Mouse (Mus musculus) right cerebral cortex, adult 18-20 months (tissue): ENCODE measurements at regions not wholly inside any gene's neighbourhood (a gene's known extent, or its start where the extent isn't known, plus 50 kb on each side); places are given as distances from the start of the nearest gene placed in this dataset.

Experiments
- DNase-seq: peaks from one replicate; pipeline ENCODE4 v3.0.0; 2022; ENCODE audit warnings: mixed read lengths

GRCm38 (mm10) chr9:111822094-111822493 lies 131.9 kb upstream of the Stac start:
- DNase-seq, result no peak

- DNase-seq, result no peak
Measured at GRCm38 (mm10) chr9:111817461-111817860, 127.3 kb upstream of the Stac start.

GRCm38 (mm10) chr9:111804931-111805330 lies 114.8 kb upstream of the Stac start:
- DNase-seq, result no peak

GRCm38 (mm10) chr9:111801381-111801780 lies 111.2 kb upstream of the Stac start:
- DNase-seq, result no peak

GRCm38 (mm10) chr9:111800869-111801268 lies 110.7 kb upstream of the Stac start:
- DNase-seq, result no peak

GRCm38 (mm10) chr9:111778981-111779380 lies 88.8 kb upstream of the Stac start:
- no peak for DNase-seq

- DNase-seq, result no peak
Measured at GRCm38 (mm10) chr9:111777433-111778135, 87.4 kb upstream of the Stac start.

- DNase-seq, result peak; percentile 28
Measured at GRCm38 (mm10) chr9:111774229-111774628, 84.1 kb upstream of the Stac start.

- no peak for DNase-seq
Measured at GRCm38 (mm10) chr9:111762653-111763468, 72.7 kb upstream of the Stac start.

GRCm38 (mm10) chr9:111755235-111755634 lies 65.1 kb upstream of the Stac start:
- DNase-seq, result peak; percentile 12

GRCm38 (mm10) chr9:111746151-111746550 lies 56.0 kb upstream of the Stac start:
- DNase-seq, result no peak

- no peak for DNase-seq
Measured at GRCm38 (mm10) chr9:111745206-111745605, 55.1 kb upstream of the Stac start.
